Mouse (Mus musculus): ENCODE measurements at regions not wholly inside any gene's neighbourhood (a gene's known extent, or its start where the extent isn't known, plus 50 kb on each side); places are given as distances from the start of the nearest gene placed in this dataset.

DNA sequence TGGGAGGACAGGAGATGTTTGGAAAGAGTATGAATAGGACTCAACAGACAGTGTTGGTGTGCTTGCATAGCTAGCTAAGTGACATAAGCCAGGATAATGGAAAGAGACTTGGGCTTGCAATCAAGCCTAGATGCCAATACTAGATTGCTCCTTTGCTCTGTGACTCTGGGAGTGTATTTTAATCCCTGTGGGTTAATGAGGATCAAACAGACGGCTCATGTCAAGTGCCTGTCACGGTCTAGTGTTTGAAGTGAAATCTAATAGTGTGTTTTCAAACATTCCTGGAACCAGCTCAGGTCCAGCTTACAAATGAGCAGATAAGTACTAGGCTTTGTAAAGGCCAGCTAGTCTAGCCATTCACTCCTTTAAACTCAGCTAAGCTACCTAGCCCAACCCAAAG lies 64.1 kb upstream of the Ranbp3l start:
- H3K4me3 ChIP-seq (ENCODE audit: insufficient read depth in 1 of 2, low read depth in 1 of 2, low read length in 2 of 2, poor library complexity in 1 of 2, severe bottlenecking in 1 of 2) = no peak overlapping the region
- DNase-seq (ENCODE audit: low read depth, low spot score) = no peak
- H3K4me1 ChIP-seq (ENCODE audit: control insufficient read depth in 2 of 2, insufficient read depth in 2 of 2, low read length in 2 of 2, poor library complexity in 1 of 2) = no peaks in the 10 kb centered on the region
- H3K9ac ChIP-seq (ENCODE audit: insufficient read depth, low read depth, low read length, poor library complexity, severe bottlenecking) = no peak overlapping the region
- no peak for TF ChIP-seq HCFC1 (IDR thresholded peaks at IDR 0.05; ENCODE audit: borderline replicate concordance, insufficient read depth, low read length)
- no peak overlapping the region for H3K27ac ChIP-seq (ENCODE audit: insufficient read depth, low read depth, low read length, poor library complexity, severe bottlenecking)
- in situ Hi-C loops (cut with MboI; ENCODE audit: low sequenced_read_pairs in 2 of 2, unreplicated experiment in 2 of 2) = no loop called here
- no peaks in the 10 kb centered on the region for H3K36me3 ChIP-seq (ENCODE audit: control insufficient read depth, insufficient read depth, low read length, poor library complexity, severe bottlenecking)
- H3K9me3 ChIP-seq (ENCODE audit: control insufficient read depth, insufficient read depth, low read depth, low read length) = no peaks in the 10 kb centered on the region

DNA sequence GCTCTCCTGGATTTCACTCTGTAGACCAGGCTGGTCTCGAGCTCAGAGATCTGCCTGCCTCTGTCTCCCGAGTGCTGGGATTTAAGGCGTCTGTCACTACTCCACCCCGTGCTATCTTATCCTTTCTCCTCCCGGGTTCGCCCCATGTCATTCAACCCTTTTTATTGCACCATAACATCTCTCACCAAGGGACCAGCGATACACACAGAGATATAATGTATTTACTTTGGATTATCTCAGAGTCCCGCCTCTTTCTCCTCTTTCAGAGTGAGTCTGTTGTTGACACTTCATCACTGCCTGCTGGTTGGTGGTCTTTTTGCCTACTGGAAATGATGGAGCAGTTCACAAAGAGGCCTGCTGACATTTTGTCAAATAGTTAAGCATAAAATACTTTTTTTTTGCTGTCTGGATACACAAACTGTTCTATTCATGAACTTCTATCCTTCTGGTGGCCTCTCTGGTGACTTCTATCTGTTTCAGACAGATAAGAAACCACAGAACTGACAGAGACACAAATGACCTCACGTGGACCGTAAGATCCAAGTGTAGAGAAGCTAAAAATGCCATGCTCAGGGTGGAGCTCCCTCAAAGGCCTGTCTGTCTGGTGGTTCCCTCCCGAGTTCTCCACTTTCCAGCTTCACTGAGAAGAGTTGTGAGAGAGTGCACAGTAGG lies 70.1 kb upstream of the Ranbp3l start:
- in situ Hi-C loops (cut with MboI; ENCODE audit: low sequenced_read_pairs in 2 of 2, unreplicated experiment in 2 of 2) = no loop called here
- DNase-seq (ENCODE audit: low read depth, low spot score) = no peak
- Histone ChIP-seq H3K9ac (ENCODE audit: insufficient read depth, low read depth, low read length, poor library complexity, severe bottlenecking) (no peak overlapping the region), H3K9me3 (ENCODE audit: control insufficient read depth, insufficient read depth, low read depth, low read length) (no peaks in the 10 kb centered on the region), H3K4me1 (ENCODE audit: control insufficient read depth in 2 of 2, insufficient read depth in 2 of 2, low read length in 2 of 2, poor library complexity in 1 of 2) (no peaks in the 10 kb centered on the region), H3K27ac (ENCODE audit: insufficient read depth, low read depth, low read length, poor library complexity, severe bottlenecking) (no peak overlapping the region), H3K4me3 (ENCODE audit: insufficient read depth in 1 of 2, low read depth in 1 of 2, low read length in 2 of 2, poor library complexity in 1 of 2, severe bottlenecking in 1 of 2) (no peak overlapping the region), H3K36me3 (ENCODE audit: control insufficient read depth, insufficient read depth, low read length, poor library complexity, severe bottlenecking) (no peaks in the 10 kb centered on the region)
- TF ChIP-seq ZC3H11A (IDR thresholded peaks at IDR 0.05; ENCODE audit: borderline replicate concordance, low read depth, low read length) (no peak), HCFC1 (IDR thresholded peaks at IDR 0.05; ENCODE audit: borderline replicate concordance, insufficient read depth, low read length) (no peak), MAFK (IDR thresholded peaks at IDR 0.05; ENCODE audit: insufficient read depth, low read depth, low read length) (no peak), ZNF384 (IDR thresholded peaks at IDR 0.05; ENCODE audit: low read depth, low read length) (no peak), CHD2 (IDR thresholded peaks at IDR 0.05; ENCODE audit: low read depth, low read length) (no peak)

- in situ Hi-C loops (cut with MboI; ENCODE audit: low sequenced_read_pairs in 2 of 2, unreplicated experiment in 2 of 2) = no loop called here
- no peaks in the 10 kb centered on the region for H3K36me3 ChIP-seq (ENCODE audit: control insufficient read depth, insufficient read depth, low read length, poor library complexity, severe bottlenecking)
- TF ChIP-seq CHD2 (IDR thresholded peaks at IDR 0.05; ENCODE audit: low read depth, low read length) = no peak
- no peaks in the 10 kb centered on the region for H3K4me1 ChIP-seq (ENCODE audit: control insufficient read depth in 2 of 2, insufficient read depth in 2 of 2, low read length in 2 of 2, poor library complexity in 1 of 2)
- H3K27ac ChIP-seq (ENCODE audit: insufficient read depth, low read depth, low read length, poor library complexity, severe bottlenecking) = no peak overlapping the region
- H3K9me3 ChIP-seq (ENCODE audit: control insufficient read depth, insufficient read depth, low read depth, low read length) = no peaks in the 10 kb centered on the region
- no peak overlapping the region for H3K4me3 ChIP-seq (ENCODE audit: insufficient read depth in 1 of 2, low read depth in 1 of 2, low read length in 2 of 2, poor library complexity in 1 of 2, severe bottlenecking in 1 of 2)
- no peak for DNase-seq (ENCODE audit: low read depth, low spot score)
- H3K9ac ChIP-seq (ENCODE audit: insufficient read depth, low read depth, low read length, poor library complexity, severe bottlenecking) = no peak overlapping the region
Measured at GRCm38 (mm10) chr15:8896856-8897255, 70.9 kb upstream of the Ranbp3l start.

DNA sequence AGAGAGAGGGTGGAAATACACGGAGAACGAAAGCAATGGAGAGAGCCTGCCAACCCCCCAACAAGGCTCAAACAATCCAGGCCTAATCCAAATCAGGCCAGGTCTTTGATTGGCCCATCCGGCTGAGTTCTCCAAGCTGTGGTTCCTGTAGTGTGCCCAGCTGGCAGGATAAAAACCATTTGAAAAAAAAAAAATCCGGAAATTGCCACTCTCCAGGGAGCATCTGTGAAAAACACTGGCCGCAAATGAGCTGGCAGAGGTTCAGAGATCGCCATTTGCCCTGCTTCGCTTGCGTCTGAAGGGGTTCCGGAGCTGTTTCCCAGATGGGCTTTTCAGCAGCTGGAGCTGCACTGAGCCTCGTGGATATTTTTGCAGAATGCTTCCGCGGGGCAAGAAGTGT lies 71.4 kb upstream of the Ranbp3l start:
- TF ChIP-seq CHD2 (IDR thresholded peaks at IDR 0.05; ENCODE audit: low read depth, low read length) (no peak), MAFK (IDR thresholded peaks at IDR 0.05; ENCODE audit: insufficient read depth, low read depth, low read length) (no peak), HCFC1 (IDR thresholded peaks at IDR 0.05; ENCODE audit: borderline replicate concordance, insufficient read depth, low read length) (no peak), ZNF384 (IDR thresholded peaks at IDR 0.05; ENCODE audit: low read depth, low read length) (no peak), ZC3H11A (IDR thresholded peaks at IDR 0.05; ENCODE audit: borderline replicate concordance, low read depth, low read length) (no peak)
- DNase-seq (ENCODE audit: low read depth, low spot score) = no peak
- H3K36me3 ChIP-seq (ENCODE audit: control insufficient read depth, insufficient read depth, low read length, poor library complexity, severe bottlenecking) = no peaks in the 10 kb centered on the region

GRCm38 (mm10) chr15:8885585-8885984 lies 82.2 kb upstream of the Ranbp3l start:
- Histone ChIP-seq H3K9ac (ENCODE audit: insufficient read depth, low read depth, low read length, poor library complexity, severe bottlenecking) (no peak overlapping the region), H3K4me3 (ENCODE audit: insufficient read depth in 1 of 2, low read depth in 1 of 2, low read length in 2 of 2, poor library complexity in 1 of 2, severe bottlenecking in 1 of 2) (no peak overlapping the region), H3K9me3 (ENCODE audit: control insufficient read depth, insufficient read depth, low read depth, low read length) (no peaks in the 10 kb centered on the region), H3K36me3 (ENCODE audit: control insufficient read depth, insufficient read depth, low read length, poor library complexity, severe bottlenecking) (no peaks in the 10 kb centered on the region), H3K27ac (ENCODE audit: insufficient read depth, low read depth, low read length, poor library complexity, severe bottlenecking) (no peak overlapping the region), H3K4me1 (ENCODE audit: control insufficient read depth in 2 of 2, insufficient read depth in 2 of 2, low read length in 2 of 2, poor library complexity in 1 of 2) (no peaks in the 10 kb centered on the region)
- DNase-seq (ENCODE audit: low read depth, low spot score) = no peak
- in situ Hi-C loops (cut with MboI; ENCODE audit: low sequenced_read_pairs in 2 of 2, unreplicated experiment in 2 of 2) = no loop called here
- no peak for TF ChIP-seq HCFC1 (IDR thresholded peaks at IDR 0.05; ENCODE audit: borderline replicate concordance, insufficient read depth, low read length)
- no peak for TF ChIP-seq ZC3H11A (IDR thresholded peaks at IDR 0.05; ENCODE audit: borderline replicate concordance, low read depth, low read length)
- TF ChIP-seq MAFK (IDR thresholded peaks at IDR 0.05; ENCODE audit: insufficient read depth, low read depth, low read length) = no peak
- no peak for TF ChIP-seq CHD2 (IDR thresholded peaks at IDR 0.05; ENCODE audit: low read depth, low read length)
- TF ChIP-seq ZNF384 (IDR thresholded peaks at IDR 0.05; ENCODE audit: low read depth, low read length) = no peak

More for the DNA sequence above, 71.4 kb upstream of the Ranbp3l start:
- H3K4me3 ChIP-seq (ENCODE audit: insufficient read depth in 1 of 2, low read depth in 1 of 2, low read length in 2 of 2, poor library complexity in 1 of 2, severe bottlenecking in 1 of 2) = no peak overlapping the region
- no peaks in the 10 kb centered on the region for H3K4me1 ChIP-seq (ENCODE audit: control insufficient read depth in 2 of 2, insufficient read depth in 2 of 2, low read length in 2 of 2, poor library complexity in 1 of 2)
- H3K27ac ChIP-seq (ENCODE audit: insufficient read depth, low read depth, low read length, poor library complexity, severe bottlenecking) = no peak overlapping the region
- in situ Hi-C loops (cut with MboI; ENCODE audit: low sequenced_read_pairs in 2 of 2, unreplicated experiment in 2 of 2) = no loop called here
- no peaks in the 10 kb centered on the region for H3K9me3 ChIP-seq (ENCODE audit: control insufficient read depth, insufficient read depth, low read depth, low read length)
- no peak overlapping the region for H3K9ac ChIP-seq (ENCODE audit: insufficient read depth, low read depth, low read length, poor library complexity, severe bottlenecking)

All from ES-E14 (cell line).